Mouse (Mus musculus) liver, postnatal 0 days (tissue): ENCODE results near the gene Trmt1.

Experiments
- CTCF ChIP-seq: sonication (generic); IDR thresholded peaks from 2 replicates; pipeline ENCODE4 v1.5.1; 2016; ENCODE audit warnings: antibody characterized with exemption, low read depth
- EP300 ChIP-seq: IDR thresholded peaks from 2 replicates; pipeline ENCODE4 v1.6.1; 2016; ENCODE audit warnings: antibody characterized with exemption, low read depth, mild to moderate bottlenecking

- TF ChIP-seq CTCF = no peak
- no peak for TF ChIP-seq EP300
Observed at GRCm38 (mm10) chr8:84660819-84661457, 25.2 kb upstream of the Trmt1 start.
